Mouse (Mus musculus) CD4-positive, CD25-positive, alpha-beta regulatory T cell, adult 9 weeks (primary cell): ENCODE data around the gene Tysnd1. TPM values are rescaled to one million over a fixed set of nuclear protein-coding genes. Genes with fewer than 3 reads are reported as not detected.

Source experiments
- polyA plus RNA-seq: library from polyadenylated mRNA; unstranded; fragments of 100-300 nt; shearing (Covaris generic); gene quantifications from one replicate; pipeline ENCODE4 v1.2.1, GENCODE M21; 2017

Gene Tysnd1
- polyA plus RNA-seq, result 2.0 TPM

DNA sequence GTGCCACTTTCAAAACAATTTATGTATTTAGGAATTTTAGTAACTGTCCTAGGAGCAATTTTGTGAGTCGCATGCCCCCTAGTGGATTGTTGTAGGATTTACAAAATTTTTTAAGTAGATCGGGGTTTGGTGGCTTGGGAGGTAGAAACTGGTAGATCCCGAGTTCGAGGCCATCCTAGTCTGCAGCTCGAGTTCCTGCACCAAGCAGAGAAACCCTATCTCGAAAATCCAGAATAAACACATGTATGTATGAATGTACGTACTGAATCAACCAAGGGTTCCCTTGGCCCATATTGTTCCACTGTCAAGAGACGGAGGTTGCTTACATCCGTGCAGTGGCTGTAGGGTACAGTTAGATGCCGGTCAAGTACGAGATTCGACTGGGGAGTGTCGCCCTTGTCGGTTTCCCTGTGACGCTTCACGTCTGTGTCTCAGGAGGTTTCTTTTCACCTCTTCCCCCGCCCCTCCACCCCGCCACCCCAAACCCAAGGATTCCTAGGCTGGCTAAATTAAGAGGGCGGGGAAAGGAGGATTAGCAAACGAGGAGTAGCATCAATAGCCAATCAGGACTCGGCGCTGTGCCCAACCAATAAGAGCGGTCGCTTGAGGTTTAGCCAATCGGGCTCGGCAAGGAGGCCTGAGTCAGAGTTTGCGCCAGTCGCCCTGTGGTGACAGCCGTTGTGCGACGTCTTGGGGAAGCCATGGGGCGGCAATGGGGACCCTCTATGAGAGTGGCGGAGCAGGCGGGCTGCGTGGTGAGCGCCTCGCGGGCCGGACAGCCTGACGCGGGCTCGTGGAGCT is at the start of gene Tysnd1:
TSS of gene Tysnd1 (plus strand) at position 645 of the 801 bp plus-strand sequence.

DNA sequence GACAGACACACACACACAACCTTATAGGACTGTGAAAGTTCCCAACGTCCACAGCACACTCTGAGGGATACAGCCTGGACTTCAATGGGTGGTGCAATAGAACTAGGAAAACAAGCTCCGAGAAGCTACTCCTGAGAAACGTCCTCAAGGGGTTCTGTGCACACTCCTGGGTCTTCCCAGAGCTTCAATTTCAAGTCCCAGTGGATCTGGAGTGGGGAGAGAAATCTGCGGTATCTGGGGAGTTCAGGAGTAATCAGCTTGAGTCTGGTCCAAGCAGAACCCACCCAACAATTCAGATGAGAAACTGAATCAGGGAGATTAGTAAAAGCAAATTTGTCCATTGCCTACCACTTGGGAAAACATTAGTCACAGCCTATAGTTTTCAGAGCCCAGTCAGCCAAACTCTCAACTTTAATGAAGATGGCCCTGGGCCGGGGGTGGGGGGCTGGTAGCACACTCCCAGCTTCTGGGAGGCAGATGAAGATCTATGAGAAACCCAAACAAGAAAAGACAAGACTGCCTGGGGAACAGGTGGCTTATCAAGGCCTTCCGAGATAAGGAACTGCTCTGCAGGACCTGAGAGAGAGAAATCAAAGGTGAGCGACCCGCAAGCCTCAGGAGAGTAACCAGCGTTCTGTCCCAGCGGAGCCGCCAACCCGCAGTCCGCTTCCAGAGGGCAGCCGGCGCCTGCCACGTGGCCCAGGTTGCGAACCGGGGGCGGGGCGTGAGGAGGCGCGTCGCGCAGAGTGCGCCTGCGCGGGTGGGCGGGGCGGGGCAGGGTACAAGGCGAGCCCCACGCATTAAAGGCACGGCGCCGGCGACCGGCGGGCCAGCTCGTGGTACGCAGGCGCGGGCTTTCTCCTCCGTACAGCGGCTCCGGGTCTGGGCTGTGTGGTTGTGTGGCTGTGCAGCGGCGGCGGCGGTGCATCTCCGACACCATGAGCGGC is 47.3 kb upstream of the Tysnd1 start, which contains the start of gene Ppa1:
TSS of gene Ppa1 (plus strand) at position 763 of the 947 bp plus-strand sequence.

DNA sequence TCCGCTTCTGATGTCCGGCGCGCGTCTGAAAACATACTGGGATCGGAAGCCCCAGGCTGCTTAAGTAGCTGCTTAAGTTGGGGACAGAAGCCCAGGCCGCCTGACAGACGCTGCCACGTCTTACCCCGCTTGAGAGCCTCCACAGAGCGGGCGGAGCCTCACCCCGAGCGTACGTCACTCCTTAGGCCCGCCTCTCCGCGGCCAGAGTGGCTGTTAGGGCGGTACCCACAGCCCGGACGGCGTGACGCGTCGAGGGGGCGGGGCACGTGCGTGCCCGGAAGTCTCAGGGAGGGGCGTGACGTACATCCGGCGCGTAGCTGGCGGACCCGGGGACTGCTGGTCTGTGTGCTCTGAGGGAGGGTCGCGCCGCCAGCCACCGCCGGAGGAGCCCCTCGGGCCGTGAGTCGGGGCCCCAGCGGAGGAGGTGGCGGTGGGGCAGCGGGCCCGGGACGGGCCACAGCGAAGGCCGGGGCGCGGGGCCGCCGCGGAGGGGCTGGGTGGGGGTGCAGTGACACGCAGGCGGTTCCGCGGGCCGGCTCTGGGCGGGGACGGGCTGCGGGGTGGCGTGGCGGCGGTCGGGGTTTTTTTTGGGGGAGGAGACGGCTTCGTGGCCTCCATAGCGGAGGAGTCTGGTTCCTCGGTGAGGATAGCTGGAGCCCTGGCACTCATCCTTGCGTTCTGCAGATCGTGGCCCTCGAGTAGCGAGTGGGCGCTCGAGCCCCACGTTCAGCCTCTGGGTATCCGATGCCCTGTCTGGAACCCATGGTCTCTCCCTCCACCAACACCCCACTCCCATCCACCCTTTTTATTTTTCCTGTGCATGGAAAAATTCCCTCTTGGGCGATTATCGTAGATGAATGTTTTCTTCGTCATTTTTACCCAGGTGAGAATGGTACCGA is 15.1 kb upstream of the Tysnd1 start, which contains the start of gene Sar1a:
TSS of gene Sar1a (plus strand) at position 285 of the 899 bp plus-strand sequence.

DNA sequence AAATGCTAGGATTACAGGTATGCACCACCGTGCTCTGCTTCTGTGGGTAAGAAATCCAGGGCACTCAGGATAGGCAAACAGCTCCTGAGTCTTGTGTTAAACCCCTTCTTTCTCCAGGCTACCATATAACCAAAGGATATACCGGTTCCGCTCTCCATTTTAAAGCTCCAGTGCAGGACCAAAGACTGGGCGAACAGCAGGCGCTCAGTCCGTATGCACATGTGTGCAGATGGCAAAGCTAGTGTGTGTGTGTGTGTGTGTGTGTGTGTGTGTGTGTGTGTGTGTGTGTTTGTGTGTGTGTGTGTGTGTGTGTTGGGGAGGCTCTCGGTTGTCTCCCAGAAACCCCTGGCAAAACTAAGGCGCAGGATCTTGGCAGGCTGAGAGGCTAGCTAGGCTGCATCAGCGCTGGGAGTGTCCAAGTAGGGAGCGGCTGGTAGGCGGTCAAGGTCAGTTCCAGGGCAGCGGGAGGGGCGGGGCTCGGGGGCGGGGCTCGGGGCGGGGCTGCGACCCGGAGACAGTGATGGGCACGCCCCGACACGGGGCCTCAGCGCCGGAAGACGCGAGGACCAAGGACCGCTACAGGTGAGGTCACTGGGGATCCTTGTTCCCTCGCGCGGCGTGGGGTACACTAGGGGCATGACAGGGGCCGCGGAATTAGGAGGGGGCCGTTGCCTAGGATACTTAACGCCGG is 19.6 kb downstream of the Tysnd1 start, which contains the start of gene Aifm2:
TSS of gene Aifm2 (plus strand) at position 493 of the 691 bp plus-strand sequence.

Other genes with a start within 250 kb of the Tysnd1 start
- 7.3 TPM for gene Eif4ebp2, start 242.9 kb upstream of the Tysnd1 start, polyA plus RNA-seq
- 10.7 TPM for gene Lrrc20, start 219.7 kb upstream of the Tysnd1 start, polyA plus RNA-seq
- gene Npffr1, start 100.0 kb upstream of the Tysnd1 start, polyA plus RNA-seq, result not detected
- 73.9 TPM for gene Ppa1, start 47.0 kb upstream of the Tysnd1 start, polyA plus RNA-seq
- 169 TPM for gene Sar1a, start 15.2 kb upstream of the Tysnd1 start, polyA plus RNA-seq
- 4.6 TPM for gene Aifm2, start 19.7 kb downstream of the Tysnd1 start, polyA plus RNA-seq
- not detected for gene H2afy2, start 88.6 kb downstream of the Tysnd1 start, polyA plus RNA-seq